Mouse (Mus musculus) c-Kit-positive CD71-positive TER-119-negative erythroid progenitor cells, embryonic 14.5 days (primary cell): ENCODE measurements around the gene Acacb.

Experiments used
- DNase-seq: peaks from one replicate; pipeline ENCODE4 v3.0.0-alpha.2; 2013; ENCODE audit warnings: low read depth

Gene Acacb

DNA sequence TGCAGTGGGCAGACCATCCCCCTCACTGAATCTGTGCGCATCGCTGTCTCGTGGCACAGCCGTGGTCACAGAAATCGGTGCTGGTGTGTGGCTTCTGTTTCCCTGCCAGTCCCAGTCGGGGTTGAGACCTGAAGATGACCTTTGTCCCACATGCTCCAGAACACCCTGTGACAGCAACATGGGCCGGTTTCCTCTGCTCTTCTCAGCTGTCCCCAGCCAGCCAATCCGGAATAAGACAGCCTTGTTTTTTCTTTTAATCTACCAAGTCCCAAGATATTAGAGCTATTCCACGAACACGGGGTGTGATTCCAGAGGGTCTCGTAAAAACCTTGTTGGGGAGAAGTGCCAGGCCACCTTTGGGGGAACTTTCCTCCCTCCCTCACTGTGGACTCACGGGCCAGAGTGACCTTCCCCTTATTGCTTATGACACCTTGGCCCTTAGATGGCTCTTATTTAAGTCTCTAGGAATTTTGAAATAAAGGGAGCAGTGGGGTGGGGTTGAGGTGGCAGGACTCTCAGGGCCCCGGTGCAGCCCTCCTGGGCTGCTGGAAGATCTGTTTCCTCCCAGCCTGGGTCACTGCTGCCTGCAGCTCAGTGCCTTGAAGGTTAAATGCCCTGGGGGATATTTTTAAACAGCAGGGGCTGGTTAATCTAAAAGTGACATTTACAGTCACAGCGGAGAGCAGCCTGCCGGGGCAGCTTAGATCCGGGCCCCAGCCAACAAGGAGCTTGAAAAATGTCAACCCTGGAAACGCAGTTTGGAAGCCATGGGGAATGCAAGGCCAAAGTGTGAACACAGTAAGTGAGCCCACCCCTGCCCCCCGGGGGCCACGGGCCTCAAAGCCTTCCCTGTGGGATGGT is at the start of gene Acacb:
Gene Acacb, plus strand, starts transcription at position 508 of the 861 bp plus-strand sequence.
- no peak for DNase-seq

DNA sequence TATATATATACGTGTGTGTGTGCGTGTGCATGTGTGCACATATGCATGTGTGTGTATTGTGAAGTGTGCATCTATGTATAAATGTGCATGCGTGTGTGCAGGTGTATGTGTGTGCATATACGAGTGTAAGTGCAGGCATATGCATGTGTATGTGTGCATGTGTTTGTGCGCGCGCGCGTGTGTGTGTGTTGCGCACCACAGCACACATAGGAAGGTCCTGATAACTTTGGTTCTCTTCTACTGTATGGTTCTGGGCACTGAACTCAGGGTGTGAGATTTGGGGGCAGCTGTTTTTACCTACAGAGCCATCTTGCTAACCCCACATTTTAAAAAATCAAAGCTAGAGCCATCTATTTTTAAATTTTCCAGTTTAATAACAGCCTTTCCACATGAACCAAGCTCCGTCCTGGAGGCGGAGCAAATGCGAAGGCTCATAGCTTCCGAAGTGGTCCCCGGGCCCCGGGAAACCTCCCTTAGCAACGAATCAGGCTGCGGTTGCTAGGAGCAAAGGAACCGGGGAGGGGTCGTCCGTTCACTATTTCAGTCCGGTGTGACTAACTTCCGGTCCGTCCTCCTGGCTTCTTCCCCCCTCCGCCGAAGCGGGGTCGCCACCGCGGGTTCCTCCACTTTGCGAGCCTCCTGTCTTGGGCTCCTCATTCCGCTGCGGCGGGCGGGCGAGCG is 46.5 kb upstream of the Acacb start:
- DNase-seq: peak; percentile 65

DNA sequence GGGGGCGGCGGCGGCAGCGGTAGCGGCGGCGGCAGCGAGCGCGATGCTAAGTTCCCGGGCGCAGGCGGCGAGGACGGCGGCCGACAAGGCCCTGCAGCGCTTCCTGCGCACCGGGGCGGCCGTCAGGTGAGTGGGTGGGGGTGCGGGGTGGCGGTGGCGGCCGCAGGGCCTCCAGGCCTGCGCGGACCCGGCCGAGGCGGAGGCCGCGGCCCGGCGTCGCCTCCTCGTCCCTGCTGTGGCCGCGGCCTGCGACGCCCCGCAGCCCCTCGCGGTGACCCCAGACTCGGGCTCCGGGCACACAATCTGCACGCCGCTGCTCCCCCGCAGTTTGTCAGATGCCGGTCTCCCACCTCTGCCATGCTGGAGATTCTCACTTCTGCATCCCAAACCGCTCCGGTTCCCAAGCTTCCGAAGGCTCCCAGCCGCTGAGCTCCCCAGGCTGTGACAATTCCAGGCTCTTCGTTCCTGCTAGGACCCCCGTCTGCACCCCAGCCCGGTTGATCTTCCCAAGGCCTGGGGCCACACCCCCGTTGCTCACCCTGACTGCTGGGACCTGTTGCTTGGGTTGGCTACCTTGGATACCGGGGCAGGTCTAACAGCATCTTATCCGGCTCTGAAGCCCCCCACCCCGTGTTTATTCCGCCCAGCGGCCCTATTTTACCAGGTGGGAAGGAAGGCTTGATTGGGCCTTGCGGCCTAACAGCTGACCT is 45.8 kb upstream of the Acacb start:
- DNase-seq: no peak

GRCm38 (mm10) chr5:114101873-114102272 is 44.5 kb upstream of the Acacb start:
- DNase-seq: no peak

GRCm38 (mm10) chr5:114102807-114103206 is 43.5 kb upstream of the Acacb start:
- DNase-seq: no peak

GRCm38 (mm10) chr5:114106391-114106935 is 39.9 kb upstream of the Acacb start:
- DNase-seq: no peak

GRCm38 (mm10) chr5:114113334-114113733 is 33.0 kb upstream of the Acacb start:
- no peak for DNase-seq

- DNase-seq: no peak
These were observed 31.3 kb upstream of the Acacb start for GRCm38 (mm10) chr5:114115030-114115429.

- no peak for DNase-seq
These were observed 29.7 kb upstream of the Acacb start for GRCm38 (mm10) chr5:114116586-114116985.

DNA sequence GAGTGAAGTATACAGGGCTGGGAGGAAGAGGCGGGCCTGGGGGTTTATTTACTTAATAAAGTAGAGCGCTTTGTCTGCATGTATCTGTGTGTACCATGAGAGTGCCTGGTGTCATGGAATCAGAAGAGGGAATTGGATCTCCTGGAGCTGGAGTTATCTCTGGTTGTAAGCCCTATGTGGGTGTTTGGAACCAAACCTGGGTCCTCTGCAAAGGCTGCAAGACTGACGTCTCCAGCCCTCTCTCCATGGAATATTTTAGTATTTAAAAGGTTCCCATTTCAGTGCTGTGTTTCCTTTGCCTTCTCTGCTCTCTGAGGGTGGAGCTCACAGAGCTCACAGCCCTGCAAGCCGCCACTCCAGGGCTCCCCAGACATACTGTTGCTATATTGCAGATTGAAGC is 26.5 kb upstream of the Acacb start:
- no peak for DNase-seq

DNA sequence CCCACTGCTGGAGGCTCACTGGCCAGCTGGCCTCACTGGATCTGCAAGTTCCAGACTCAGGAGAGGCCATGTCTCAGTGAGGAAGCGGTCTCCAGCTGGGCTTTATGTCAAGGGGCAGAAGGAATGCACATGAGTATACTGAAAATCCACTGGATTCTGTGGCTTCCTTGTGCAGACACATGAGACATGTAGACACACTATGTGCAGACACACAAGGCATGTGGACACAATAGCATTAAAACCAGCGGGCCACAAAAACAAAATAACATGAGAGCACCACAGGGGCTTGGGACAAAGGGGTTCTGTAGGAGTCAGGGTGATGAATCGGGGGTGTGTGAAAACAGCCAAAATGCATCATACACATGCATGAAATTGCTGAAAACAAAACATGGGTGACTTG is 20.3 kb upstream of the Acacb start:
- DNase-seq: no peak

DNA sequence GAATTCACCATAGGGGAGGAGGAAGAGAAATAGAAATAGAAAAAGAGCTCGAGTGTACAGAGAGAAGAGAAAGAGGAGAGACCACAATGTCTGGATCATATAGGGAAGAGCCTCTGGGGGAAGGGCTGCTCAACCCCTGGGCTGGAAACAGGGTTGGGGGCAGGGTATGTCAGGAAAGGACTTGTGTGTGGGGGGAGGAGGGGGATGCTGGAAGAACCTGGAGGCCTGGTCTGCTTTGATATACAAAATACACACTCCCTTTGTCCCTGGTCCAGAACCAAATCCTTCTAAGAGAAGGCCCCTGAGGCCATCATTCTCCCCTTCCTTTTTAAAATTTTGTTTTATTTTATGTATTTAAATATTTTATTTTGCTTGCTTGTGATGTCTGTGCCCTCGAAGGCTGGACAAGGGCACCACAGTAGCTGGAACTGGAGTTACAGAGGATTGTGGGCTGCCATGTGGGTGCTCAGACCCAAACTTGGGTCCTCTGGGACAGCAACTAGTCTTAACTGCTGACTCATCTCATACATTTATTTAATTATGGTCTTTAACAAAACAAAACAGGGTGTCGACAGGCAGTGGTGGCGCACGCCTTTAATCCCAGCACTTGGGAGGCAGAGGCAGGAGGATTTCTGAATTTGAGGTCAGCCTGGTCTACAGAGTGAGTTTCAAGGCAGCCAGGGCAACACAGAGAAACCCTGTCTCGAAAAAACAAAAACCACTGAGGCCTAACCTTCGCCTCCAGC is 19.7 kb upstream of the Acacb start:
- no peak for DNase-seq

DNA sequence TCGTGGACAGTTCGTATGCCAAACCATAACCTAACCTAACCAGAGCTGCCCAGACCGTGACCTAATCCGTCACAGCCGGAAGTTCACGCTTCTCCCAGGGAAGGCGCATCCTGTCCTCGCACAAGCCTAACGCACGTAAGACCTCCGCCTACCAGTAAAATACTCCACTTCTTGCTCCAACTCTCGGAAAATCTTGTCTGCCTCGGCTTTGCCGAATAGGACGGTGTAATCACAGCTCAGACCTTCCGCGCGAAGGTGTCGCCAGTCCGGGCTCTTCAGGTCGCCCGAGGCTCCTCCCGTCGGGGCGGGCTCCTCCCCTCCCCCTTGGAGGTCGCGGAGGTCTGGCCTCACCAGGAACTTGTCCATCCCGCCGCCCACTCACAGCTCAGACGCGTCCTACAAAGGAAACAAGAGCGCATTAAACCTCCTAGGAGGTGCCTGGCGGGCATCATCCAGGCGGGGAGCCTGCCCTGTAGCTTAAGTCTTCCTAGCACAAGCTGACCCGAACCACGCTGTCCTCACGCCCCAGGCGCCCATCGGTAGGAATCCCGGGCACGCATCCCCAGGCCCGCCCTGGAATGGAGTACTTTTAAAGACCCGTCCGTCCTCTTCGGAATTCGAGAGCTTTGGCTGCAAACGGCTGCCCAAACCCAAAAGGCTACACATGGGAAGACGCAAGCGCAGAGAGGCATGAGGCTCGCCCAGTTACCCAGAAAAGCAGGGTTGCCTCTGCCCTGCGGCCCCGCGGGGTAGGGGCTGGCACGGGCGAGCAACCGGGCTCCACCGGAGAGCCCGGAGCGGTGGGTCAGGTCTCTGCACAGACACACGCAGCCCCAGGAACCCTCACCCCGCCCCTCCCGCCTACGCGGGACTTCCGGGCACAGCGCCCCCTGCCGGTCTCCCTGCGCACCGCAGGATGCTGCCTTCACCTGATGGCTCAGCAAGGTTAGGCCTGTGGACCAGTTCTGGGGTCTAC is 18.7 kb upstream of the Acacb start, which contains the start of gene Alkbh2:
Gene Alkbh2, minus strand, starts transcription at position 845 of the 976 bp plus-strand sequence.
- DNase-seq: peak; percentile 64

- no peak for DNase-seq
These were observed 16.7 kb upstream of the Acacb start for GRCm38 (mm10) chr5:114129550-114130210.

DNA sequence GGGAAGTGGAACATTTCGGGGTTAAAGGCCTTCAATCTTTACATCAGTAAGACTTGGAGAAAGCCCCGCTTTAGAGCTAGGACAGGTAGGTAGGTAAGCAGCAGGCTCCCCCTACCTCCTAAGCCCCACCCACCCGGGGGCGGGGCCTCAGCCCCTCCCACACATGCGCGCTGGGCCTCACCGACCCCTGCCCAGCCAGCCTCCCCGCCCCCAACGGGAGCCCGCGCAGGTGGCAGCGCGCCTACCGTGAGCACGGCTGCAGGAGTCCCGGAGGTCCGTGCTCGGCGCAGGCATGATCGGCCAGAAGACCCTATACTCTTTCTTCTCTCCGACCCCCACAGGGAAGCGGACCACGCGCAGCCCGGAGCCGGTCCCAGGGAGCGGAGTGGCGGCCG is 16.1 kb upstream of the Acacb start, which contains the start of gene Ung:
Gene Ung, plus strand, starts transcription at position 176 of the 395 bp plus-strand sequence.
- DNase-seq: no peak

DNA sequence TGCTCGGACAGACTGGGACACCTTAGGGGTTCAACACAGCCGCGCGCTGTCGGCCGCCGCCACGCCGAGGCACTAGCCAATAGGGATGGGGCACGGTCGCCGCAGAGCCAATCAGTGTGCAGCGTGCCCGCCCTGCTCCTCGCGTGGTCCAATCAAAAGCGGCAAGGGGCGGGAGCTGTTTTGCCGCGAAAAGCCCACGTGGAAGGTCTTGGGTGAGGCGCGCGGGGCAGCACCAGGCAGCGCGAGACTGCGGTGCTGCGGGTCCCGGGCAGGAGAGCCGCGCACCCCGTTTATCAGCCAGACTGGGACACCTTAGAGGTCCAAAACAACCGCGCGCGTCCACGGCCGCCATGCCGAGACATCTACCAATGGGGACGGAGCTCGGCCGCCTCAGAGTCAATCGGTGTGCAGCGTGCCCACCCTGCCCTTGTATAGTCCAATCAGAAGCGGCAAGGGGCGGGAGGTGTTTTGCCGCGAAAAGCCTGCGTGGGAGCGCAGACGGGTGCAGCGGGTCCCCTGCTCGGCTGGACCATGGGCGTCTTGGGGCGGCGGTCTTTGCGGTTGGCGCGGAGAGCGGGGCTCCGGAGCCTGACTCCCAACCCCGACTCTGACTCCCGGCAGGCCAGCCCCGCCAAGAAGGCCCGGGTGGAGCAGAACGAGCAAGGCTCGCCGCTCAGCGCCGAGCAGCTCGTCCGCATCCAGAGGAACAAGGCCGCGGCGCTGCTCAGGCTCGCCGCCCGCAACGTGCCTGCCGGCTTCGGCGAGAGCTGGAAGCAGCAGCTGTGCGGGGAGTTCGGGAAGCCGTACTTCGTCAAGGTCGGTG is 15.4 kb upstream of the Acacb start:
- peak; percentile 81 for DNase-seq

DNA sequence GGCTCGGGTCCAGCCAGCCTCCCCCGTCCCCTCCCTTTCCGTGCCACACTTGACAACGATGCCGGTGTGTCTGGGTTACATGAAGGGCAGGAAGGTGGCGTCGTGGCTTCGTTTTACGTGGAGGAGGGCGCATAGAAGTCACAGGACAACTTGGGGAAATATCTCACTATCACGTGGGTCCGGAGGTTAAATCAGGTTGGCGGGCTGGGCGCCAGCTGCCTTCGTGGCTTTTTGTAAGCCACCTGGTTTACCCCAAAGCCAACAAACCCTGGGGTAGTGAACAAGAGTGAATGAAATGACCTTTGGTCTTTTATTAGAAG is 14.9 kb upstream of the Acacb start:
- no peak for DNase-seq

GRCm38 (mm10) chr5:114132841-114133240 is 13.5 kb upstream of the Acacb start:
- DNase-seq: no peak

- DNase-seq: peak; percentile 72
These were observed 12.2 kb upstream of the Acacb start for GRCm38 (mm10) chr5:114134091-114134534.
